Mouse (Mus musculus) forebrain, postnatal 0 days (tissue): ENCODE measurements around the gene Cnot6. TPM values are rescaled to one million over a fixed set of nuclear protein-coding genes. Genes with fewer than 3 reads are reported as not detected.

Experiments
- ATAC-seq: fragments of 200-750 bp; cut with Nextera tagmentation; 2 replicates; pipeline ENCODE4 v1.8.0; 2017; ENCODE audit warnings: mild to moderate bottlenecking, moderate library complexity
- DNase-seq: peaks from one replicate; pipeline ENCODE4 v3.0.0-alpha.2; 2015
- H3K27ac ChIP-seq: fragments of 300-500 bp; sonication (generic); 2 replicates; pipeline ENCODE4 v1.5.1; 2014; ENCODE audit warnings: low read depth, mild to moderate bottlenecking, antibody characterized with exemption, low read length, moderate library complexity, mixed read lengths
- H3K27me3 ChIP-seq: fragments of 300-500 bp; sonication (generic); 2 replicates; pipeline ENCODE4 v1.6.1; 2014; ENCODE audit warnings: mild to moderate bottlenecking, low read length, mixed read lengths; ENCODE audit not compliant: insufficient read depth
- H3K36me3 ChIP-seq: fragments of 300-500 bp; sonication (generic); 2 replicates; pipeline ENCODE4 v1.6.1; 2014; ENCODE audit warnings: mild to moderate bottlenecking, moderate library complexity; ENCODE audit not compliant: insufficient read depth
- H3K4me1 ChIP-seq: fragments of 300-500 bp; sonication (generic); 2 replicates; pipeline ENCODE4 v1.6.1; 2014; ENCODE audit warnings: antibody characterized with exemption; ENCODE audit not compliant: insufficient read depth
- H3K4me2 ChIP-seq: fragments of 300-500 bp; sonication (generic); 2 replicates; pipeline ENCODE4 v1.6.1; 2014; ENCODE audit warnings: low read depth, mild to moderate bottlenecking, moderate library complexity
- H3K4me3 ChIP-seq: fragments of 300-500 bp; sonication (generic); 2 replicates; pipeline ENCODE4 v1.5.1; 2014; ENCODE audit warnings: low read depth, low read length, mixed read lengths
- H3K9ac ChIP-seq: fragments of 300-500 bp; sonication (generic); 2 replicates; pipeline ENCODE4 v1.6.1; 2014; ENCODE audit warnings: mild to moderate bottlenecking
- H3K9me3 ChIP-seq: fragments of 300-500 bp; sonication (generic); 2 replicates; pipeline ENCODE4 v1.6.1; 2016; ENCODE audit warnings: low read length
- CTCF ChIP-seq: sonication (generic); IDR thresholded peaks from 2 replicates; pipeline ENCODE4 v1.5.1; 2016; ENCODE audit warnings: antibody characterized with exemption, control low read depth, low read depth
- WGBS: fragments of 180-500 bp; shearing (Covaris S2); extraction: QIAGEN DNeasy Blood & Tissue Kit; methylation state at CpG from one replicate; pipeline ENCODE4 v1.1.7; 2014; 5-methylcytosine and 5-hydroxymethylcytosine counted together
- polyA plus RNA-seq: library from polyadenylated mRNA; unstranded; fragments of >200 nt; fragmentation: Nextera tagmentation; extraction: Ambion mirVana; gene quantifications from 2 replicates; pipeline ENCODE4 v1.2.1, GENCODE M21; 2015
- total RNA-seq: library from RNA; depleted of rRNA; stranded (reverse); fragments of >200 nt; gene quantifications from 2 replicates; pipeline ENCODE4 v1.2.3, GENCODE M21; 2014

The Cnot6 gene
- total and polyA plus RNA-seq, 2 experiments from 2014 or later, result 31.9 to 63.9 TPM

DNA sequence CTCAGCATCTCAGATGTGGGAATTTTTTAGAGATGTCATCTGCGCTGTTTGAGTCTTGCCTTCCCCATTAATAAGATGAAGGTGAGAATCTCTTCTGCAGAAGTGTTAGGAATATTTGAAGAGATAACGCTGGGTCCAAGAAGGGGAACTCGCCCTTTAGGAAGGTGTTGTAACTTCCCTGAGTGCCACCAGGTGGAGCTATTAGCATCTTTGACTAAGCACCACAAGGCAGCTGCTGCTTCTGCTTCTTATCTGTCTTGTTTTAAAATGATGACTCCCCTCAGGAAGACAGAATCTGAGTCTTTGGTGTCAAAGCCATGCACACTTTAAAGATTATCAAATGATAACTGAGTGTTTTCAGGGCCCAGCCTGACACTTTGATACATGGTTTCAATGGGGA is 15.4 kb upstream of the Cnot6 start:
- Histone ChIP-seq H3K4me2 (no peak overlapping the region), H3K9ac (no peak overlapping the region), H3K4me3 (no peak overlapping the region), H3K9me3 (no peaks in the 10 kb centered on the region), H3K36me3 (no peaks in the 10 kb centered on the region), H3K27me3 (no peaks in the 10 kb centered on the region), H3K4me1 (no peaks in the 10 kb centered on the region), H3K27ac (no peak overlapping the region)
- WGBS, result 13% methylated on average over 3 of the region's 3 CpGs
- peak; percentile 83 for DNase-seq
- ATAC-seq, result peak; percentile 89
- TF ChIP-seq CTCF, result peak; percentile 90

- H3K27ac ChIP-seq, result no peak overlapping the region
- 45% methylated on average over 8 of the region's 8 CpGs for WGBS
- H3K9ac ChIP-seq, result no peak overlapping the region
- no peaks in the 10 kb centered on the region for H3K36me3 ChIP-seq
- no peak for TF ChIP-seq CTCF
- DNase-seq, result no peak
- ATAC-seq, result no peak
- no peak overlapping the region for H3K4me3 ChIP-seq
- no peaks in the 10 kb centered on the region for H3K4me1 ChIP-seq
- no peak overlapping the region for H3K4me2 ChIP-seq
- H3K9me3 ChIP-seq, result no peaks in the 10 kb centered on the region
- no peaks in the 10 kb centered on the region for H3K27me3 ChIP-seq
Measured at GRCm38 (mm10) chr11:49726800-49727199, 14.3 kb upstream of the Cnot6 start.

DNA sequence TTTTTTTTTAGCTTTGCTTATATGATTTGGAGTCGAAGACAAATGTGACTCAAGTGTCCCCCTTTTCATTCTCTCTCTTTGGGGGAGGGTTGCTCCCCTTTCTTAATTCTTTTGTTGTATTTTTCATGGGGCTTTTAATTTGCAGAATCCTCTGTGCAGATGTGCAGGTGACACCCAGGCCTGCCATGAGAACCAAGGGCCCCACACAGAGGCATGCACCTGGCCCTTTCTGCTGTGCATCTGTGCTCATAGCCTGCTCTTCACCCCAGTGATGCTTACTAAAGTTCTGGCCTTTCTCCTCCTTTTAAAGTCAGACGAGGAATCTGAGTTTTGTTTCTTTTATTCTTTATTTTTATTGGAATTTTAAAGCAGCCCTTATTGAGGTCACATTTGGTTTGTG is 12.2 kb upstream of the Cnot6 start:
- ATAC-seq (no peak), DNase-seq (no peak)
- Histone ChIP-seq H3K4me1 (no peaks in the 10 kb centered on the region), H3K9me3 (no peaks in the 10 kb centered on the region), H3K4me3 (no peak overlapping the region), H3K27ac (no peak overlapping the region), H3K4me2 (no peak overlapping the region), H3K9ac (no peak overlapping the region), H3K27me3 (no peaks in the 10 kb centered on the region), H3K36me3 (no peaks in the 10 kb centered on the region)
- WGBS, result 77% methylated on average over 2 of the region's 2 CpGs
- TF ChIP-seq CTCF, result no peak

DNA sequence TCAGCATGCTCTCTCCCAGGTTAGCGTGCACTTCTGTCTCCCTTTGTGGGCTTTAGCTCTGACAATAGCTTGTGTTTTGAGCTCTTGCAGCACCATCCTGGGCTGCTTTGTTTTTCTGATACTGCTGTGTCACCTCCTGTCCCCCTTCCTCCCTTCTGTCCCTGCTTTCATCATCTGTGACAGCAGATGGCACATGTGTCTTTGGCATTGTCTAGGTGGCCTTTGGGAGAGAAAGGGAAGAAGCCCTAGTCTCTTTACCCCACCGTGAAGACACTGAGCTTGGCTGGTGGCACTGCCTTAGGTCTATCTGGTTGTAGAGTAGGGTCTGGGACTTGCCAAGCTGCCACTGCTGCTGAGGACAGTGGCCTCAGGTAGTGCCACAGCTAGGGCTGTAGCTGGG is 10.8 kb upstream of the Cnot6 start:
- no peak overlapping the region for H3K4me3 ChIP-seq
- no peaks in the 10 kb centered on the region for H3K4me1 ChIP-seq
- TF ChIP-seq CTCF, result no peak
- no peaks in the 10 kb centered on the region for H3K9me3 ChIP-seq
- H3K4me2 ChIP-seq, result no peak overlapping the region
- no peak overlapping the region for H3K27ac ChIP-seq
- H3K27me3 ChIP-seq, result no peaks in the 10 kb centered on the region
- WGBS, result 45% methylated on average over 2 of the region's 2 CpGs
- ATAC-seq (no peak), DNase-seq (no peak)
- H3K36me3 ChIP-seq, result no peaks in the 10 kb centered on the region
- H3K9ac ChIP-seq, result no peak overlapping the region

- DNase-seq (no peak), ATAC-seq (no peak)
- H3K9ac ChIP-seq, result no peak overlapping the region
- no peak overlapping the region for H3K4me3 ChIP-seq
- H3K27me3 ChIP-seq, result no peaks in the 10 kb centered on the region
- TF ChIP-seq CTCF, result no peak
- H3K9me3 ChIP-seq, result no peaks in the 10 kb centered on the region
- no peaks in the 10 kb centered on the region for H3K36me3 ChIP-seq
- WGBS, result 61% methylated on average over 6 of the region's 6 CpGs
- H3K27ac ChIP-seq, result no peak overlapping the region
- H3K4me1 ChIP-seq, result no peaks in the 10 kb centered on the region
- no peak overlapping the region for H3K4me2 ChIP-seq
Measured at GRCm38 (mm10) chr11:49722692-49723091, 10.2 kb upstream of the Cnot6 start.

GRCm38 (mm10) chr11:49721358-49721757 is 8.8 kb upstream of the Cnot6 start:
- no peak overlapping the region for H3K4me2 ChIP-seq
- WGBS, result 83% methylated on average over 1 of the region's 1 CpGs
- DNase-seq (no peak), ATAC-seq (no peak)
- H3K27me3 ChIP-seq, result no peaks in the 10 kb centered on the region
- no peak overlapping the region for H3K4me3 ChIP-seq
- no peak overlapping the region for H3K9ac ChIP-seq
- H3K36me3 ChIP-seq, result no peaks in the 10 kb centered on the region
- no peak overlapping the region for H3K27ac ChIP-seq
- H3K4me1 ChIP-seq, result no peaks in the 10 kb centered on the region
- no peaks in the 10 kb centered on the region for H3K9me3 ChIP-seq
- no peak for TF ChIP-seq CTCF

- ATAC-seq, result no peak
Measured at GRCm38 (mm10) chr11:49719466-49720151, 7.1 kb upstream of the Cnot6 start.

More at GRCm38 (mm10) chr11:49719466-49720151, 7.1 kb upstream of the Cnot6 start:
- no peak for TF ChIP-seq CTCF
- Histone ChIP-seq H3K4me3 (no peak overlapping the region), H3K9me3 (no peaks in the 10 kb centered on the region), H3K27me3 (no peaks in the 10 kb centered on the region), H3K9ac (no peak overlapping the region), H3K4me1 (no peaks in the 10 kb centered on the region), H3K4me2 (no peak overlapping the region), H3K27ac (no peak overlapping the region), H3K36me3 (no peaks in the 10 kb centered on the region)
- 89% methylated on average over 8 of the region's 8 CpGs for WGBS
- DNase-seq, result no peak
